Mouse (Mus musculus) MEL (cell line): ENCODE data around the gene Pten. TPM values are rescaled to one million over a fixed set of nuclear protein-coding genes. Genes with fewer than 3 reads are reported as not detected.

Source experiments
- DNase-seq: peaks from one replicate; pipeline ENCODE4 v3.0.0; 2011; ENCODE audit warnings: low read depth, low spot score
- H3K27ac ChIP-seq: 2 replicates; pipeline ENCODE4 v1.5.1; 2012; ENCODE audit warnings: low read depth, mild to moderate bottlenecking, control low read depth, low read length, moderate library complexity; ENCODE audit not compliant: control insufficient read depth
- H3K27me3 ChIP-seq, 2 experiments: fragments of 150-350 bp in 1 of 2; sonication (generic) in 1 of 2; 2 replicates each; pipeline ENCODE4 v1.6.1; 2012; ENCODE audit warnings: low read length in 2 of 2, mild to moderate bottlenecking in 2 of 2, improper control_type of control experiment in 1 of 2, moderate library complexity in 1 of 2; ENCODE audit not compliant: insufficient read depth in 2 of 2, control insufficient read depth in 1 of 2
- H3K36me3 ChIP-seq, 2 experiments: 2 replicates each; pipeline ENCODE4 v1.6.1; 2012 to 2014; ENCODE audit warnings: low read length in 2 of 2, improper control_type of control experiment in 1 of 2, inconsistent platforms in 1 of 2, mild to moderate bottlenecking in 1 of 2; ENCODE audit not compliant: insufficient read depth in 2 of 2, control insufficient read depth in 1 of 2
- H3K4me1 ChIP-seq, 2 experiments: fragments of 150-350 bp in 1 of 2; sonication (generic) in 1 of 2; 2 replicates each; pipeline ENCODE4 v1.6.1; 2012; ENCODE audit warnings: low read length in 2 of 2, improper control_type of control experiment in 1 of 2, mild to moderate bottlenecking in 1 of 2; ENCODE audit not compliant: insufficient read depth in 2 of 2, control insufficient read depth in 1 of 2
- H3K4me3 ChIP-seq, 2 experiments: fragments of 150-350 bp in 1 of 2; sonication (generic) in 1 of 2; 2 replicates each; pipeline ENCODE4 v1.5.1; 2012; ENCODE audit warnings: low read depth in 2 of 2, low read length in 2 of 2, mild to moderate bottlenecking in 2 of 2, moderate library complexity in 2 of 2, control low read depth in 1 of 2, improper control_type of control experiment in 1 of 2; ENCODE audit not compliant: control insufficient read depth in 1 of 2, insufficient read depth in 1 of 2
- H3K79me2 ChIP-seq: 2 replicates; pipeline ENCODE4 v1.6.1; 2012; ENCODE audit warnings: mild to moderate bottlenecking, low read length, moderate library complexity; ENCODE audit not compliant: control insufficient read depth, poor library complexity, insufficient read depth
- H3K9ac ChIP-seq: 2 replicates; pipeline ENCODE4 v1.6.1; 2012; ENCODE audit warnings: low read depth, mild to moderate bottlenecking, control low read depth, low read length, moderate library complexity; ENCODE audit not compliant: control insufficient read depth, poor library complexity, severe bottlenecking
- H3K9me3 ChIP-seq: fragments of 150-350 bp; sonication (generic); replicated peaks from 2 replicates; pipeline ENCODE4 v1.6.1; 2012; ENCODE audit warnings: mild to moderate bottlenecking, low read length, improper control_type of control experiment, moderate library complexity; ENCODE audit not compliant: insufficient read depth
- BHLHE40 ChIP-seq: IDR thresholded peaks from 2 replicates; pipeline ENCODE4 v1.6.1; 2012; ENCODE audit warnings: low read depth, mild to moderate bottlenecking, inconsistent platforms, low read length, improper control_type of control experiment, borderline replicate concordance
- CHD1 ChIP-seq: IDR thresholded peaks from 2 replicates; pipeline ENCODE4 v1.6.1; 2012; ENCODE audit warnings: low read depth, mild to moderate bottlenecking, inconsistent platforms, low read length, improper control_type of control experiment
- CHD2 ChIP-seq: IDR thresholded peaks from 2 replicates; pipeline ENCODE4 v1.6.1; 2011; ENCODE audit warnings: low read length, improper control_type of control experiment
- CTCF ChIP-seq, 3 experiments: IDR thresholded peaks in 2 of 3; conservative IDR thresholded peaks in 1 of 3; 2 replicates each; pipeline ENCODE4 v1.5.1; 2011 to 2012; ENCODE audit warnings: low read length in 3 of 3, low read depth in 2 of 3, mild to moderate bottlenecking in 2 of 3, improper control_type of control experiment in 1 of 3, inconsistent platforms in 1 of 3, mixed read lengths in 1 of 3, moderate library complexity in 1 of 3; ENCODE audit not compliant: control insufficient read depth in 1 of 3, insufficient read depth in 1 of 3, poor library complexity in 1 of 3, severe bottlenecking in 1 of 3
- E2F4 ChIP-seq: IDR thresholded peaks from 2 replicates; pipeline ENCODE4 v1.6.1; 2011; ENCODE audit warnings: low read depth, low read length, improper control_type of control experiment, borderline replicate concordance
- ELF1 ChIP-seq: IDR thresholded peaks from 2 replicates; pipeline ENCODE4 v1.6.1; 2014; ENCODE audit warnings: low read depth, mild to moderate bottlenecking, inconsistent platforms, low read length, improper control_type of control experiment, moderate library complexity
- EP300 ChIP-seq, 2 experiments: IDR thresholded peaks; 2 replicates each; pipeline ENCODE4 v1.6.1; 2011; ENCODE audit warnings: improper control_type of control experiment in 2 of 2, low read length in 2 of 2, low read depth in 1 of 2, mild to moderate bottlenecking in 1 of 2
- ETS1 ChIP-seq: IDR thresholded peaks from 2 replicates; pipeline ENCODE4 v1.6.1; 2012; ENCODE audit warnings: low read depth, mild to moderate bottlenecking, inconsistent platforms, low read length, improper control_type of control experiment, moderate library complexity
- GABPA ChIP-seq: IDR thresholded peaks from 2 replicates; pipeline ENCODE4 v1.6.1; 2012; ENCODE audit warnings: low read depth, mild to moderate bottlenecking, inconsistent platforms, low read length, improper control_type of control experiment, moderate library complexity
- GATA1 ChIP-seq: IDR thresholded peaks from 2 replicates; pipeline ENCODE4 v1.6.1; 2011; ENCODE audit warnings: low read depth, low read length, improper control_type of control experiment
- HCFC1 ChIP-seq: IDR thresholded peaks from 2 replicates; pipeline ENCODE4 v1.6.1; 2012; ENCODE audit warnings: low read depth, mild to moderate bottlenecking, inconsistent platforms, low read length, improper control_type of control experiment, moderate library complexity
- JUND ChIP-seq: IDR thresholded peaks from 2 replicates; pipeline ENCODE4 v1.6.1; 2011; ENCODE audit warnings: low read depth, mild to moderate bottlenecking, improper control_type of control experiment, low read length
- MAFK ChIP-seq: IDR thresholded peaks from 2 replicates; pipeline ENCODE4 v1.6.1; 2011; ENCODE audit warnings: low read depth, mild to moderate bottlenecking, low read length, improper control_type of control experiment, borderline replicate concordance
- MAZ ChIP-seq: IDR thresholded peaks from 2 replicates; pipeline ENCODE4 v1.6.1; 2012; ENCODE audit warnings: low read depth, mild to moderate bottlenecking, inconsistent platforms, low read length, improper control_type of control experiment
- MEF2A ChIP-seq: IDR thresholded peaks from 2 replicates; pipeline ENCODE4 v1.6.1; 2014; ENCODE audit warnings: low read depth, mild to moderate bottlenecking, inconsistent platforms, low read length, improper control_type of control experiment; ENCODE audit not compliant: poor library complexity, insufficient replicate concordance, severe bottlenecking; ENCODE audit errors: extremely low read depth
- MXI1 ChIP-seq: IDR thresholded peaks from 2 replicates; pipeline ENCODE4 v1.6.1; 2011; ENCODE audit warnings: mild to moderate bottlenecking, low read depth, low read length, improper control_type of control experiment
- MYB ChIP-seq: IDR thresholded peaks from 2 replicates; pipeline ENCODE4 v1.6.1; 2011; ENCODE audit warnings: mild to moderate bottlenecking, low read depth, low read length, improper control_type of control experiment
- MYC ChIP-seq: IDR thresholded peaks from 2 replicates; pipeline ENCODE4 v1.6.1; 2011; ENCODE audit warnings: low read depth, mild to moderate bottlenecking, low read length, improper control_type of control experiment, moderate library complexity
- NELFE ChIP-seq: IDR thresholded peaks from 2 replicates; pipeline ENCODE4 v1.6.1; 2011; ENCODE audit warnings: low read depth, low read length, improper control_type of control experiment
- NRF1 ChIP-seq: IDR thresholded peaks from 2 replicates; pipeline ENCODE4 v1.6.1; 2014; ENCODE audit warnings: low read depth, mild to moderate bottlenecking, inconsistent platforms, low read length, improper control_type of control experiment, moderate library complexity; ENCODE audit not compliant: poor library complexity, insufficient read depth, severe bottlenecking
- POLR2A ChIP-seq, 2 experiments: IDR thresholded peaks; 2 replicates each; pipeline ENCODE4 v1.6.1; 2011 to 2012; ENCODE audit warnings: low read length in 2 of 2, mild to moderate bottlenecking in 2 of 2, control low read depth in 1 of 2, improper control_type of control experiment in 1 of 2, low read depth in 1 of 2, moderate library complexity in 1 of 2; ENCODE audit not compliant: control insufficient read depth in 1 of 2, insufficient read depth in 1 of 2, poor library complexity in 1 of 2
- POLR2AphosphoS2 ChIP-seq: IDR thresholded peaks from 2 replicates; pipeline ENCODE4 v1.6.1; 2011; ENCODE audit warnings: low read length, improper control_type of control experiment
- POLR2AphosphoS5 ChIP-seq: IDR thresholded peaks from 2 replicates; pipeline ENCODE4 v1.6.1; 2012; ENCODE audit warnings: low read depth, borderline replicate concordance, mild to moderate bottlenecking, inconsistent platforms, low read length, moderate library complexity, mixed read lengths
- RAD21 ChIP-seq: IDR thresholded peaks from 2 replicates; pipeline ENCODE4 v1.6.1; 2011; ENCODE audit warnings: mild to moderate bottlenecking, low read depth, low read length, improper control_type of control experiment
- RCOR1 ChIP-seq: IDR thresholded peaks from 2 replicates; pipeline ENCODE4 v1.6.1; 2012; ENCODE audit warnings: low read depth, mild to moderate bottlenecking, inconsistent platforms, low read length, improper control_type of control experiment
- SIN3A ChIP-seq: IDR thresholded peaks from 2 replicates; pipeline ENCODE4 v1.6.1; 2012; ENCODE audit warnings: low read length, improper control_type of control experiment, inconsistent platforms
- SMC3 ChIP-seq: IDR thresholded peaks from 2 replicates; pipeline ENCODE4 v1.6.1; 2011; ENCODE audit warnings: low read depth, low read length, improper control_type of control experiment
- TBP ChIP-seq: IDR thresholded peaks from 2 replicates; pipeline ENCODE4 v1.8.0; 2011; ENCODE audit warnings: low read depth, low read length, improper control_type of control experiment
- TCF12 ChIP-seq: IDR thresholded peaks from 2 replicates; pipeline ENCODE4 v1.6.1; 2014; ENCODE audit warnings: low read depth, mild to moderate bottlenecking, inconsistent platforms, low read length, improper control_type of control experiment, moderate library complexity
- USF1 ChIP-seq: IDR thresholded peaks from 2 replicates; pipeline ENCODE4 v1.6.1; 2014; ENCODE audit warnings: low read depth, mild to moderate bottlenecking, inconsistent platforms, low read length, improper control_type of control experiment, moderate library complexity
- USF2 ChIP-seq, 2 experiments: IDR thresholded peaks; 2 replicates each; pipeline ENCODE4 v1.6.1; 2011 to 2012; ENCODE audit warnings: improper control_type of control experiment in 2 of 2, low read length in 2 of 2, borderline replicate concordance in 1 of 2, inconsistent platforms in 1 of 2, low read depth in 1 of 2, mild to moderate bottlenecking in 1 of 2; ENCODE audit not compliant: insufficient read depth in 1 of 2
- ZC3H11A ChIP-seq: IDR thresholded peaks from 2 replicates; pipeline ENCODE4 v1.6.1; 2012; ENCODE audit warnings: low read depth, mild to moderate bottlenecking, inconsistent platforms, low read length, improper control_type of control experiment
- ZKSCAN1 ChIP-seq: IDR thresholded peaks from 2 replicates; pipeline ENCODE4 v1.6.1; 2012; ENCODE audit warnings: low read depth, mild to moderate bottlenecking, inconsistent platforms, low read length, improper control_type of control experiment, moderate library complexity
- ZMIZ1 ChIP-seq: IDR thresholded peaks from 2 replicates; pipeline ENCODE4 v1.6.1; 2012; ENCODE audit warnings: low read depth, mild to moderate bottlenecking, inconsistent platforms, low read length, improper control_type of control experiment, moderate library complexity
- polyA plus RNA-seq, 2 experiments: library from polyadenylated mRNA; stranded (reverse) in 1 of 2; unstranded in 1 of 2; fragments of >175 nt in 1 of 2; fragments of >200 nt in 1 of 2; gene quantifications; 2 replicates each; pipeline versions ENCODE4 v1.2.1 to v1.2.4; 2012; ENCODE audit warnings: low replicate concordance in 2 of 2, low read depth in 1 of 2; ENCODE audit not compliant: insufficient read length in 2 of 2, insufficient read depth in 1 of 2, missing spikeins in 1 of 2
- total RNA-seq: library from RNA; depleted of rRNA; stranded (reverse); fragments of 300-350 nt; gene quantifications from 2 replicates; pipeline ENCODE4 v1.2.3, GENCODE M21; 2012

The Pten gene
- total and polyA plus RNA-seq, 3 experiments = 22.7 to 104 (median 35.8) TPM

DNA sequence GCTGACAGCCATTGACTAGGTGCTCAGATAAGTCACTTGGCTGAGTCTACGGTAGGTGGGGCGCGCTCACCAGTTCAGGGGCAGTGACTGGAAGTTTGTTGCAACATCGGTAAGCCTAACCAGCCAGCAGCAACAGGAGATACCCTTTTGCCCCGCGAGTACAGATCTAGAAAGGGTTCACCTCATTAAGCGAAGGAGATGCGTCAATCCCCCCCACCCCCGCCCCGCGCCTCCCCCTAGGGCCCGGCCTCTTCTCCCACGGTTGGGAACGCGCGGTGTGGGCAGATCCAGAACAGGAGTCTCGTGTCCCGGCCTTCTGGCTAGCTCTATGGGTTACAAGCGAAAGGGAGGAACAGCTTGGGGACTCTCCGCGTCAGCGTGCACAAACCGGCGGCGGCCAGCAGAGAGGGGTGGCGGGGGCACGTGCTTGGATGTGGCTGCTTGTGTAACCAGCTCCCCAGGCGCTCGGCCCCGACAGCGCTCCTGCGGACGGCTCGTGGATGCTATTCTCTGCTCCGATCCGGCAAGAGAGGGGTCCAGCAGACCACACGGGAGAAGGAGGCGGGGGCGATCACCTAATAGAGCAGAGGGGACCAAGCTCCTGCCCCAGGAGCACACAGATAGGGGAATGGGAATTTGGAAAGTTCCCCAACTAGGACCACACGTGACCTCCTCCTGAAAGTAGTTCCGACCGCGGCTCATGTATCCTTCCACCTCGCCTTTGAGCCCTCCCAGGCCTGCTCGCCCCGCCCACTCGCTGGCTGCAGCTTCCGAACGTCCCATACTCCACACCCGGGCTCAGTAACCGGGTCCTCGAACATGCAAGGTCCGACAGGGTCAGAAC lies 1.3 kb upstream of the Pten start:
- H3K4me1 ChIP-seq = peaks cover 0 to 5% of the 10 kb centered on the region in 2 experiments; a peak in 1 of 4 replicates
- H3K9me3 ChIP-seq = no peaks in the 10 kb centered on the region
- peak overlapping the region; percentile 84 to 95 for H3K4me3 ChIP-seq
- peaks cover 32% of the 10 kb centered on the region for H3K79me2 ChIP-seq
- no peaks in the 10 kb centered on the region for H3K27me3 ChIP-seq
- peak; percentile 98 for DNase-seq
- peak overlapping the region; percentile 75 for H3K27ac ChIP-seq
- peak overlapping the region; percentile 88 for H3K9ac ChIP-seq
- H3K36me3 ChIP-seq = peaks cover 0 to 11% of the 10 kb centered on the region in 2 experiments; a peak in 2 of 4 replicates
- TF ChIP-seq RCOR1 (peak; percentile 34), POLR2AphosphoS5 (no peak), ZKSCAN1 (no peak), MYC (peak; percentile 72; the same call in 1 of the 2 replicates), RAD21 (peak; percentile 52), CHD1 (no peak), CHD2 (0 out of 2 replicates have a peak, but pooled peaks have one; percentile 12), CTCF (IDR thresholded peaks at IDR 0.05 in 2 of 3, conservative IDR thresholded peaks at IDR 0.05 in 1 of 3; ENCODE audit: control insufficient read depth in 1 of 3, insufficient read depth in 1 of 3, low read depth in 2 of 3, low read length in 3 of 3, poor library complexity in 1 of 3, severe bottlenecking in 1 of 3) (peak in 2 of 3 experiments; percentile 30 to 47; a peak in 4 of 6 replicates), ZC3H11A (peak; percentile 36; the same call in 1 of the 2 replicates), NELFE (peak; percentile 95), SMC3 (peak; percentile 44; the same call in 1 of the 2 replicates), POLR2AphosphoS2 (peak; percentile 87), EP300 (IDR thresholded peaks at IDR 0.05; ENCODE audit: low read depth in 1 of 2, low read length in 2 of 2) (0 out of 4 replicates have a peak, but pooled peaks of 1 of the 2 experiments have one; percentile 23), ETS1 (peak; percentile 66; the same call in 1 of the 2 replicates), GATA1 (peak; percentile 45; the same call in 1 of the 2 replicates), ZMIZ1 (peak; percentile 91), POLR2A (IDR thresholded peaks at IDR 0.05; ENCODE audit: control insufficient read depth in 1 of 2, insufficient read depth in 1 of 2, low read depth in 1 of 2, low read length in 2 of 2, poor library complexity in 1 of 2) (peak; percentile 93 to 97), TBP (peak; percentile 94), USF1 (peak; percentile 97), MEF2A (no peak), MAFK (no peak), NRF1 (peak; percentile 48; the same call in 1 of the 2 replicates), MYB (no peak), TCF12 (peak; percentile 82), USF2 (IDR thresholded peaks at IDR 0.05; ENCODE audit: borderline replicate concordance in 1 of 2, insufficient read depth in 1 of 2, low read depth in 1 of 2, low read length in 2 of 2) (peak; percentile 61 to 85), JUND (no peak), ELF1 (no peak), BHLHE40 (peak; percentile 94), E2F4 (0 out of 2 replicates have a peak, but pooled peaks have one; percentile 41), MXI1 (peak; percentile 89), HCFC1 (peak; percentile 76), SIN3A (peak; percentile 89), MAZ (no peak; the same call in none of the 2 replicates), GABPA (no peak)
